Mouse (Mus musculus) embryonic stem cell, embryonic (primary cell): ENCODE measurements at regions not wholly inside any gene's neighbourhood (a gene's known extent, or its start where the extent isn't known, plus 50 kb on each side); places are given as distances from the start of the nearest gene placed in this dataset.

Experiments
- CTCF ChIA-PET, 4 experiments: fragments of 300-600 bp in 2 of 4; fragments of 350-600 bp in 2 of 4; sonication (Branson Sonifier 250); formaldehyde crosslinking; loops; one replicate each; lab custom pipeline; 2022; ENCODE audit warnings: inconsistent platforms in 2 of 4; lab: Charles Lee
- POLR2A ChIA-PET, 4 experiments: fragments of 300-600 bp in 2 of 4; fragments of 350-600 bp in 2 of 4; sonication (Branson Sonifier 250); formaldehyde crosslinking; loops; one replicate each; lab custom pipeline; 2022; ENCODE audit warnings: antibody characterized with exemption in 4 of 4, inconsistent platforms in 1 of 4; lab: Charles Lee

DNA sequence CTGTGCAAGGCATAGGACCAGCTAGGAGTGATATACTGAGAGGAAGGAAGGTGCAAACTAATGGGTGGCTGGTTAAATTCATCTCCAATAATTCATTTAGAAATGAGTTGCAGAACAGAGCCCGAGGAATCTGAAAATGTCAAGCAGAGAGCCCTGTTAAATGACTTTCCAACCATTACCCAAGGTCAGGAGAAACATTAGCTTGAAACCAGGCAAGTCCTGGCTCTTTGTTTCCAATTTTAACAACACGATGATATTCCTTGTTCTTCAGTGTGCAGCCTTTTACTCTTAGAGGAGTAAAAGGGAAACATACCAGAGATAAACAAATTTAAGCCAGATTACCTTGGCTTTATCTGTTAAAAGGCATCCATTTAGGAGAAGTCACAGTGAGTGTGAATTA, 2318.4 kb downstream of the Poteg start:
- CTCF ChIA-PET: no interaction called here
- POLR2A ChIA-PET: no interaction called here

DNA sequence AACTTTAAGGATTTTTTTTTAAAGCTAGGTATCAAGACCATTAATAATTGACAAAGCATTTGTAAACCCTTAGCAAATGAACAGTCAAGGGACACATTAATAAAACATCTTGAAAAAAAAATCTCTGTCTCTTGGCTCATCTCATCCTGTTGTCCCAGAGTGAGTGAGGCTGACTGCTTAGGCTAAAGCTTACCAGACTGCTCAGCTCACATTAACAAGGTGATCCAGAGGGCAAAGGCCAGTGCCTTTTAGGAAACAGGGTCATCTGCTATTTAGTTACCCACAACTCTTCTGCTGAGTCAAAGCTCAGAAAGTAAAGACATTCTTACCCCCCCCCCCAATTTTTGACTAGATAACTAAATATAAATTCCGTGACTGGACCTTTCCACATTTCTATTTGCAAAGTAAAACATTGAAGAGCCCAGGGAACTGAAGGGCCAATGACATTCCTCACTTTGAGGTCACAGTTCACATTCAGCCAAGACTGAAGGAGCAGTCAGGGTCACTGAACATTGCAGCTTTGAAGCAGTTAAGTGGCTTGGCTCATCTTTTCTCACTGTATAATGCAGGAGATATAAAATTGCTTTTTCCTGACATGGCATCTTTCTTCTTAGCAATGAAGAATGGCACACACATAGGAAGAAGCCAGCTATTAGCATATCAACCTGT, 2318.9 kb downstream of the Poteg start:
- ChIA-PET CTCF (interaction anchor here in 1 of 4 experiments (0.5 kb wide), 1 partner anchor 180 kb away, joined by 3 read pairs; no protein-coding TSS in a partner anchor), POLR2A (no interaction called here)

DNA sequence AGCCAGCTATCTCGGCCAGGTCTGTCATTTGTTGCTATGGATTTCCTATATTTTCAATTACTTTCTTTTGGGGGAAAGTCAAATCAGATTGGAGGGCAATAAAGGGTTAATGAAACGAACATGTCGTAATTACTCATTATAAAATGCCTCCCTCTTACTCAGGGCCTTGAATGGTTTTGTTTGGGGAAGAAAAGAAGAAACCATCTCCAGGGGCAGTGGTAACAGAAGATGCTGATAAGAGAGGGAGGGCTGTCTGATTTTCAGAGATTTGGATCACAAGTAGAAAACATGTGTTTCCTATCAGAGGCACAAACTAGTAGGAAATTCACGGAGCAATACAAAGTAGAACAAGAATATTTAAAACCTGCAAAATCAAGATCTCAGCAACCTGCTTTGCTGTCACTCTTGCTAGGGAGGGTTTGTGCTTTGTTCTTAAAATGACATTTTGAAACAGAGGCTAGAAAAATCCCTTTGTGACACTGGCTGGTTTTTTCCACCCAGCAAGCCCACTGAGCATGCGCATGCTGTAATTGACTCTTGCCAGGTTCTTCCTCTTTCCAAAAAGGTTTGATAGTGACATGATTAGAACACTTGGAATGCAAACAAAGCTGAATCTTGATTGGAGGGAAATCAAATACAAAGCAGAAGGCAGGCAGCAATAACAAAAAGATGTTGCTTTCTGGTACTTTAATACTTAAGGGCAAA, 2329.8 kb downstream of the Poteg start:
- POLR2A ChIA-PET: no interaction called here
- CTCF ChIA-PET: no interaction called here

DNA sequence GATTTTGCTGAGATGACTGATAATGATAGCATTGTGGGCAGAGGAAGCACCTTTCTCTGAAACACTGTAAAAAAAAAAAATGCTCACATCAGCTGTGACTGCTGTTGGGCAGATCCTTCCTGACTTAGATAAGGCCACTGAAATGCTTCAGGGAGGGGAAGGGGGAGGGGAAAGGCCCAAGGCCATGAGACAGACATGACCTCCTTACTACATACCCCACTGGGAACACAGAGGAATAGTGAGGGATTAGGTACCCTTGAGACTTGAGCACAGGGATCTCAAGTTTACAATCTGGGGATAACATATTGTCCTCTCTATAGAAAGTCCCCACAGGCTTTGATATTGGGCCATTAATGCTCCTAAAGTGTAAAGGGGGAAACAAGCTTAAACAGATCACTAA, 2341.7 kb downstream of the Poteg start:
- CTCF ChIA-PET: no interaction called here
- POLR2A ChIA-PET: no interaction called here

DNA sequence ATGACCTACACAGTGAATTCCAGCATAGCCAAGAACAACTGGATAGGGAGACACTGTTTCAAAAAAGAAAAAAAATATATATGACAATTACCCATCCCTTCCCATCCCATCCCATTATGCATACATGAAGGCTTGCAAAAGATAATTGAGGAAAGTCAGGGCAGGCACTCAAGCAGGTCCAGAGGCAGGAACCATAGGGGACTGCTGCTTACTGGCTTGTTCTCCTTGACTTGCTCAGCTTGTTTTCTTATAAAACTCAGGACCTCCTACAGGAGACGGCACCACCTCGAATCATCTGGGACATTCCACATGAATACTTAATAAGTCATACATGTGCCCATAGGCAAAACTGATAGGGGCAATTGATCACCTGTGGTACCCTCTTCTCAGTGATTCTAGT, 2342.6 kb downstream of the Poteg start:
- ChIA-PET POLR2A (no interaction called here), CTCF (no interaction called here)

DNA sequence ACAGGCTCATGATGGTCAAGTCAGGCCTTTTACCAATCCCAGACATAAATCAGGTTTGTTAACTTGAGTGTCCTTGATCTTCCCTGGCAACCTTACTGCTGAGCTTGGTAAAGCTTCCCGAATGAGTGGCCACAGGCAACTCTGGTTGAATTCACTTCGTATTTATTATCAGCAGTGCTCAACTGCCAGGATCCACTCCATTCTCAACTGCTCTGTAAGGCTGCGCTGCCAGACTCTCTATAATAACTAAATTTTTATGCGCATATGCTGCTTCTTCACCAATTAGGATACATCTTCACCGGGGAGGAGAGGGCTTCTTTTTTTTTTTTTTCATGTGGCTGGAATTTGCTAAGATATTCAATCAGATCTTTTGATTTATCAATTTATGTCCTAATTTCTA, 2359.8 kb downstream of the Poteg start:
- ChIA-PET CTCF (no interaction called here), POLR2A (no interaction called here)

DNA sequence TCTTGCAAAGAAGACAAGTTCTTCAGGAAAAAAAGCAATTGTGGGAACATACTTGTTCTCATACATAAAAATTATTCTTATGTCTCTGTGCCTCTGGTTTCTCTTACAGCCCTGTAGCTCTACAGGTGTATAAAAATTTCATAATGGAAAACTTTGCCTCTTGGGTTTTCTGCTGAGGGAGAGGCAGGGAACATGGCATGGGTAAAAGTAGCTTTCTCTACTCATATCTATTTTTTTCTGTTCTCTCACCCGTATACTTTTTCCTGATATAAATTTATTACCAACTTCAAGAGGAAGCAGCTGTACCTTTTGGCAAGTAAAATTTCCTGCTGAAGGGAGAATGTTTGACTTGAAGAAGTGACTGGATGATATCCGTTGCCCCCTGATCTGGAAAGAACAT, 2388.6 kb downstream of the Poteg start:
- POLR2A ChIA-PET: no interaction called here
- CTCF ChIA-PET: no interaction called here
